Mouse (Mus musculus) limb, embryonic 10.5 days (tissue): ENCODE measurements around the gene Atad2b. TPM values are rescaled to one million over a fixed set of nuclear protein-coding genes. Genes with fewer than 3 reads are reported as not detected.
A peak's percentile ranks its signal among the peaks of the same experiment; 100 is the strongest.

Experiments
- DNase-seq: peaks from one replicate; pipeline ENCODE4 v3.0.0-alpha.2; 2017; ENCODE audit warnings: low spot score
- H3K27ac ChIP-seq: fragments of 300-500 bp; sonication (generic); 2 replicates; pipeline ENCODE4 v1.5.1; 2016; ENCODE audit warnings: mild to moderate bottlenecking
- H3K27me3 ChIP-seq: fragments of 300-500 bp; sonication (generic); 2 replicates; pipeline ENCODE4 v1.6.1; 2016; ENCODE audit warnings: low read depth, mild to moderate bottlenecking; ENCODE audit not compliant: poor library complexity, severe bottlenecking
- H3K36me3 ChIP-seq: fragments of 300-500 bp; sonication (generic); 2 replicates; pipeline ENCODE4 v1.6.1; 2016; ENCODE audit warnings: mild to moderate bottlenecking, moderate library complexity
- H3K4me1 ChIP-seq: fragments of 300-500 bp; sonication (generic); 2 replicates; pipeline ENCODE4 v1.6.1; 2016
- H3K4me3 ChIP-seq: fragments of 300-500 bp; sonication (generic); 2 replicates; pipeline ENCODE4 v1.5.1; 2016; ENCODE audit warnings: mild to moderate bottlenecking, moderate library complexity
- H3K9me3 ChIP-seq: fragments of 300-500 bp; sonication (generic); replicated peaks from 2 replicates; pipeline ENCODE4 v1.6.1; 2016; ENCODE audit warnings: mild to moderate bottlenecking
- WGBS: fragments of 180-500 bp; shearing (Covaris S2); methylation state at CpG from one replicate; pipeline ENCODE4 v1.1.7; 2016; 5-methylcytosine and 5-hydroxymethylcytosine counted together
- polyA plus RNA-seq: library from polyadenylated mRNA; unstranded; fragments of >200 nt; fragmentation: Nextera tagmentation; extraction: Ambion mirVana; gene quantifications from 2 replicates; pipeline ENCODE4 v1.2.1, GENCODE M21; 2016

The Atad2b gene
- 11.1 and 13.5 TPM in 2 replicates for polyA plus RNA-seq

DNA sequence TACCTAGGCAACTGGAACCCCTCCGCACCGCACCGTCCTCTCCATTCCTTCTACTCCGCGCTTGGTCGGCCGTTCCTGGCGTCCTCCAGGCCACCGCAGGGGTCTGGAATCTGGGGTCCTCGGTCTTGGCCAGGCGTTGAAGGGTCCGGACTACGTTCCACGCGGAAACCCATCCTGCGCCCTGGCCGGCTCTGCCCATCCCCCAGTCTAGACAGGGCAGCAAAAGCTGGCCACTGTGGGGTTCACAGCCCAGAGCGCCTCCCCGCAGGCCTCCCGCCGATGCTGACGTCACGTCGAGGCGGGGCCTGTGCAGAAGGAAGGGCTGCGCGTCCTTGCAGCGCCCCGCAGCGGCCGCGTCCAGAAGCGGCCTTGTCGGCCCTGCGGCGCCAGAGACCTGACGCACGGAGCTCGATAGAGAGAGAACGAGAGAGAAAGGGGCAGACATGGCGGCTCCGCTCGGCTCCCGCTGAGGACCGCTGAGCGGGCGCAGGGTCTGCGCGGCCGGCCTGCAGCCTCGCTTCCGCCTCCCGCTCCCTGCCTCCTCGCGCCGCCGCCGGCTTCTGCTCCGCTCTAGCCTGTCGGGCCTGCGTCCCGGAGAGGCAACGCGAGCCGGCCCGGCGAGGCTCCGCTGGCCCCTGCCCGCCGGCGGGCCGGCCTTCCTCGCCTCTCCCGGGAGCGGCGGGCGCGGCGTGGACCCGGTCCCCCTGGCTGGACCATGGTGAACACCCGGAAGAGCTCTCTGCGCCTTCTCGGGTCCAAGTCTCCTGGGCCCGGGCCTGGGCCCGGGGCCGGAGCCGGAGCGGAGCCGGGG is at the start of gene Atad2b:
Gene Atad2b (plus strand): TSS at position 360 of the 811 bp plus-strand sequence.
- H3K4me1 ChIP-seq = peaks cover 7% of the 10 kb centered on the region; the same call in 1 of the 2 replicates
- DNase-seq = peak; percentile 98
- no peaks in the 10 kb centered on the region for H3K36me3 ChIP-seq
- peak within 1 kb of the TSS; percentile 99 for H3K27ac ChIP-seq
- no peaks in the 10 kb centered on the region for H3K27me3 ChIP-seq
- peak within 1 kb of the TSS; percentile 93 for H3K4me3 ChIP-seq
- H3K9me3 ChIP-seq = no peaks in the 10 kb centered on the region
- under 1% methylated on average over 89 of the region's 89 CpGs for WGBS

DNA sequence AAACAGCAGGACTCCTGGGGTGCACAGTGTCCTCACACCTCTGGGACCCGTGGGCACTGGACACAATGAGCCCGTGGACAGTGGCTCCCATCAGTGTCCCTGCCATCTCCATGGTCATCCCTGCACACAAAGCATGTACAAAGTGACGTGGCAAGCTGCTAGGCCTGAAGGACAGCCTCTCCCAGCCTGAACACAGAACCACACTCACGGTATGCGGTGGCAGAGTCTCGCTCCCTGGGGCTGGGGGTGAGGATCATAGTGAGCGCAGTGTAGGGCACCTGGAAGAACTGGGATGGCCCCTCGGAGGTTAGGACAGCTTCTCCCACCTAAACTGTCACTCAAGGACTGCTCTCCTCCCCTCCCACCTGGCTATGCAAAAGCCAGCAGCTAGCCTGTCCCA is 48.2 kb upstream of the Atad2b start:
- Histone ChIP-seq H3K36me3 (no peaks in the 10 kb centered on the region), H3K4me1 (peaks cover 4% of the 10 kb centered on the region), H3K4me3 (no peak overlapping the region), H3K27ac (no peak overlapping the region), H3K9me3 (no peaks in the 10 kb centered on the region), H3K27me3 (peaks cover 13% of the 10 kb centered on the region)
- no peak for DNase-seq
- 87% methylated on average over 8 of the region's 8 CpGs for WGBS

DNA sequence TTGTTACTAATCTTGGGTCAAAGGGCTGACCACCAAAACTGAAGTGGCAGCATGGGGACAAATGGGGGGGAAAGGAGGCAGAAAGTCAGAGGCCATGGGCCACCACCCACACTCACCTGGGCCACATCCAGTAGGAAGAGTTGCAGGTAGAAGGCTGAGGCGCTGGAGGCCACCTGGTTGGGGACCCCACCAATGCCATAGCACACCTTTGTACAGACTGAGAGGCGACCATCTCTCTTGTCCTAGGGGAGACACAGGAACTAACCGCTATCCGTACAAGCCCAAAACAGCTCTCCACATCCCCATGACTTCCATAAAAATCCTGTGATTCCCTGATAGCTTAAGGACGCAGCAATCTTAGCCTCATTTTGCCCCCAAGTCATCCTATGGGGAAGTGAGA is 45.9 kb upstream of the Atad2b start:
- no peaks in the 10 kb centered on the region for H3K9me3 ChIP-seq
- H3K4me3 ChIP-seq = no peak overlapping the region
- WGBS = 94% methylated on average over 5 of the region's 5 CpGs
- no peak for DNase-seq
- H3K4me1 ChIP-seq = peaks cover 10% of the 10 kb centered on the region
- no peak overlapping the region for H3K27ac ChIP-seq
- peaks cover 16% of the 10 kb centered on the region for H3K27me3 ChIP-seq
- no peaks in the 10 kb centered on the region for H3K36me3 ChIP-seq

DNA sequence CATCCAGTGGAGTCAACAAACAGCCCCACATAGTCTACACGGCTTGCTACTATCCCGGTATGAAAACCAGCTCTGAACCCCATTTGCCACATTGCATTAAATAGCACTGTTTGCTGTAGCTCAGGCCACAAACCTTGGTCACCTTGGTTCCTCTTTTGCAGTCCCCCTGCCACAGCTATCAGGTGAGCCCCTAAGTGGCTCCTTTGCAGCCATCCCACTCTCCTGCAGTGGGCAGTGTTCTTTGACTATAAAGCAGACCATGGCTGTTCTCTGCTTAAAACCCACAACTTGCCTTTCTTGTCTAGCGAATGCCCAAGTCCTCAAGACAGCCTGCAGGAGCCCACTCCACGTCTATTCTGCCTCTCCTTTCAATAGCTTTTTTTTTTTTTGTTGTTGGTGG is 44.9 kb upstream of the Atad2b start:
- H3K27ac ChIP-seq = no peak overlapping the region
- H3K36me3 ChIP-seq = no peaks in the 10 kb centered on the region
- H3K27me3 ChIP-seq = peaks cover 16% of the 10 kb centered on the region
- no peaks in the 10 kb centered on the region for H3K9me3 ChIP-seq
- WGBS = 73% methylated on average over 4 of the region's 4 CpGs
- H3K4me3 ChIP-seq = no peak overlapping the region
- DNase-seq = no peak
- H3K4me1 ChIP-seq = peaks cover 10% of the 10 kb centered on the region

DNA sequence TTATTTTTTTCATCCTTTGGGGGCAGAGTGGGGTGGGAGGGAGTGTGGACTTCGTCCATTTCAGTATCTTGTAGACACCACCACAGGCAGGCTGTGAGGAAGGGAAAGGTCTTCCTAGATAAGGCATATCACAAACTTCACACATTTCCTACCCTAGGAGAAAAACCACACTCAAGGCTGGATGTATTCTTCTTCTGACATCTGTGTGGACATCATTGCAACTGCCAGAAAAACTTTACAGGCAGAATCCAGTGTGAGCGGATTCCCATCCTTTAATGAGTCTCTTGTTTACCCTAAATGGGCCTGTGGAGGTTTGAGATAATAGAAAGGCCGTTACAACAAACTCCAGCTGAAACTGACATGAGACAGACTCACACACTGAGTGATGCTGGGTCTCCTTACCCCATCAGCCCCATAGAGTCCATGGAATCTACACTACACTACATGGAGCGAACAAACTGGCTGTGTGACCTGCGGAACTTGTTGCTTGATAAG is 44.1 kb upstream of the Atad2b start:
- WGBS = 76% methylated on average over 5 of the region's 5 CpGs
- Histone ChIP-seq H3K36me3 (no peaks in the 10 kb centered on the region), H3K4me3 (no peak overlapping the region), H3K27ac (no peak overlapping the region), H3K27me3 (peaks cover 16% of the 10 kb centered on the region), H3K9me3 (no peaks in the 10 kb centered on the region), H3K4me1 (peaks cover 10% of the 10 kb centered on the region)
- no peak for DNase-seq

GRCm38 (mm10) chr12:4873531-4873930 is 43.6 kb upstream of the Atad2b start:
- 79% methylated on average over 6 of the region's 6 CpGs for WGBS
- peak overlapping the region; percentile 54 for H3K4me3 ChIP-seq
- H3K4me1 ChIP-seq = peaks cover 10% of the 10 kb centered on the region
- peak overlapping the region; percentile 73 for H3K27ac ChIP-seq
- peaks cover 3% of the 10 kb centered on the region; the same call in 1 of the 2 replicates for H3K36me3 ChIP-seq
- H3K27me3 ChIP-seq = peaks cover 16% of the 10 kb centered on the region
- DNase-seq = no peak
- H3K9me3 ChIP-seq = no peaks in the 10 kb centered on the region

DNA sequence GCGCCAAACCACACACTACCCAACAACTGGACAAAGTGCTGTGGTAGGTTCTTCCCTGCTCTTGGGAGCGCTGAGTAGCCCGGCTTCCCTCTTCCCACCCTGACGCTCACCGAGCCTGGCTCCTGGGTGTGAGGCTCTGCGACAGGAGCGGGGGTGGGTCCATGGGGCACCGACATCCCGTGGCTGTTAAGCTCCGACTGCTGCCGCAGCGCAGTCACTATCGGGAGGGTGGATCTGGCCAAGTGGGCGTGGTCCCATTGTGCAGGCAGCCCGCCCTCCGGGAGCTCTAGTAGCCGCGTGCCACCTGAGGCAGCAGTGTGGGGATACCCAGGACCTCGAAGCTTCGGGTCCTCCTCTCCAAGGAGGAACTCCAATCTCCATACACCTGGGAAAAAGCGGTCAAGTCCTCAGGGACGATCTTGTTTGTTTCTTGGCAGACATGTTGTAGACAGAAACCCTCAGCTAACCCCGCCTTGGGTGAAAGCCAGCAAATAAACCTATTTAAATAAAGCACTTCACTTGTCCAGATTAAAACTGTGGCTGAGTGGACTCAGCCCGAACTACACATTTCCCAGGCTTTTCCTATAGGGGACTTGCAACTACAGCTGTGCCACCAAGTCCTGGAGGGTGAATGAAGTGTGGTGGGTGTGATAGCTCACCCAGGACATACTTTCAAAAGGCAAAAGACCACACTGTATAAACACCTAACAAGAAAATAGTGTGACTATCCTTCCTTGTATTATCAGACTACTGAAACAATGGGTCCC is 42.8 kb upstream of the Atad2b start, which contains the start of gene Mfsd2b:
Gene Mfsd2b (minus strand): TSS at position 199 of the 767 bp plus-strand sequence.
- Histone ChIP-seq H3K9me3 (no peaks in the 10 kb centered on the region), H3K27ac (peak within 1 kb of the TSS; percentile 73)

GRCm38 (mm10) chr12:4875623-4876022 is 41.5 kb upstream of the Atad2b start:
- peaks cover 21% of the 10 kb centered on the region for H3K36me3 ChIP-seq
- H3K4me3 ChIP-seq = no peak overlapping the region
- no peak for DNase-seq
- 86% methylated on average over 8 of the region's 8 CpGs for WGBS
- H3K4me1 ChIP-seq = peaks cover 10% of the 10 kb centered on the region
- H3K9me3 ChIP-seq = no peaks in the 10 kb centered on the region
- H3K27me3 ChIP-seq = peaks cover 16% of the 10 kb centered on the region
- no peak overlapping the region for H3K27ac ChIP-seq

More for the DNA sequence above, 42.8 kb upstream of the Atad2b start, which contains the start of gene Mfsd2b:
- peaks cover 16% of the 10 kb centered on the region for H3K27me3 ChIP-seq
- 6% methylated on average over 24 of the region's 24 CpGs for WGBS
- peaks cover 9% of the 10 kb centered on the region for H3K36me3 ChIP-seq
- DNase-seq = peak; percentile 75
- H3K4me3 ChIP-seq = peak within 1 kb of the TSS; percentile 54
- H3K4me1 ChIP-seq = peaks cover 10% of the 10 kb centered on the region

DNA sequence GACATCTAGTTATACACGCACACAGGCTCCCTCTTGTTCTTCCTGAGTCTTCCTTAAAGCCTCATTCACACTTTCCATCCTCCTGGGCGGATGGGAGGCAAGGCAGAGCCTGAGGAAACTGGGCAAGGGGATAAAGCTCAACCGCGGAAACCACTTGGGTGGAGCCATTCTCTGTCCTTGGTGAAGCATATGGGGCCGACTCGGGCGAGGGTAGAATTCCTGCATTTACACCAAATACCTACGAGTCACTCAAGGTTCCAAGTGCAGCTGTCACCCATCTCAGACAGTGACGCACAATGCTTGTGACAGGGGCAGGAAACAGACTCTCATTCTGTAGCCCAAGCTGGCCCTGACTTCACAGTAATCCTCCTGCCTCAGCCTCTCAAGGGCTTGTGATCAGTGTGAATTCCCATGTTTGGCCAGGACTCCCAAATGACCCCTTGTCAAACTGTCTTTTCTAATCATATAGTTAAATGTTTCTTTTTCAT is 38.8 kb upstream of the Atad2b start:
- DNase-seq = no peak
- Histone ChIP-seq H3K4me1 (peaks cover 10% of the 10 kb centered on the region), H3K27ac (no peak overlapping the region), H3K4me3 (no peak overlapping the region), H3K27me3 (peaks cover 9% of the 10 kb centered on the region), H3K9me3 (no peaks in the 10 kb centered on the region), H3K36me3 (peaks cover 43% of the 10 kb centered on the region)
- 79% methylated on average over 9 of the region's 9 CpGs for WGBS

GRCm38 (mm10) chr12:4879048-4879447 is 38.1 kb upstream of the Atad2b start:
- DNase-seq = no peak
- Histone ChIP-seq H3K27ac (no peak overlapping the region), H3K36me3 (peaks cover 45% of the 10 kb centered on the region), H3K4me3 (no peak overlapping the region), H3K27me3 (peaks cover 2% of the 10 kb centered on the region; the same call in 1 of the 2 replicates), H3K9me3 (no peaks in the 10 kb centered on the region), H3K4me1 (peaks cover 5% of the 10 kb centered on the region)
- WGBS = 94% methylated on average over 5 of the region's 5 CpGs

- 91% methylated on average over 2 of the region's 2 CpGs for WGBS
- no peak for DNase-seq
- Histone ChIP-seq H3K27ac (no peak overlapping the region), H3K36me3 (peaks cover 53% of the 10 kb centered on the region), H3K4me1 (no peaks in the 10 kb centered on the region), H3K27me3 (no peaks in the 10 kb centered on the region), H3K9me3 (no peaks in the 10 kb centered on the region), H3K4me3 (no peak overlapping the region)
These were observed 35.1 kb upstream of the Atad2b start for GRCm38 (mm10) chr12:4882086-4882485.

GRCm38 (mm10) chr12:4885062-4885461 is 32.1 kb upstream of the Atad2b start:
- Histone ChIP-seq H3K27ac (no peak overlapping the region), H3K36me3 (peaks cover 36% of the 10 kb centered on the region), H3K9me3 (no peaks in the 10 kb centered on the region), H3K27me3 (no peaks in the 10 kb centered on the region), H3K4me1 (no peaks in the 10 kb centered on the region), H3K4me3 (no peak overlapping the region)
- DNase-seq = no peak
- WGBS = 78% methylated on average over 1 of the region's 1 CpGs
